Mouse (Mus musculus) mammary gland, adult 2 months (tissue): Measurements from ENCODE around the gene Gm37240. TPM values are rescaled to one million over a fixed set of nuclear protein-coding genes. Genes with fewer than 3 reads are reported as not detected.

Experiments
- polyA plus RNA-seq: library from polyadenylated mRNA; depleted of rRNA; stranded (reverse); fragments of >200 nt; gene quantifications from 2 replicates; pipeline ENCODE4 v1.2.3, GENCODE M21; 2012; ENCODE audit warnings: low replicate concordance; rRNA removed

The Gm37240 gene
- 29.8 and 76.4 TPM in 2 replicates for polyA plus RNA-seq

DNA sequence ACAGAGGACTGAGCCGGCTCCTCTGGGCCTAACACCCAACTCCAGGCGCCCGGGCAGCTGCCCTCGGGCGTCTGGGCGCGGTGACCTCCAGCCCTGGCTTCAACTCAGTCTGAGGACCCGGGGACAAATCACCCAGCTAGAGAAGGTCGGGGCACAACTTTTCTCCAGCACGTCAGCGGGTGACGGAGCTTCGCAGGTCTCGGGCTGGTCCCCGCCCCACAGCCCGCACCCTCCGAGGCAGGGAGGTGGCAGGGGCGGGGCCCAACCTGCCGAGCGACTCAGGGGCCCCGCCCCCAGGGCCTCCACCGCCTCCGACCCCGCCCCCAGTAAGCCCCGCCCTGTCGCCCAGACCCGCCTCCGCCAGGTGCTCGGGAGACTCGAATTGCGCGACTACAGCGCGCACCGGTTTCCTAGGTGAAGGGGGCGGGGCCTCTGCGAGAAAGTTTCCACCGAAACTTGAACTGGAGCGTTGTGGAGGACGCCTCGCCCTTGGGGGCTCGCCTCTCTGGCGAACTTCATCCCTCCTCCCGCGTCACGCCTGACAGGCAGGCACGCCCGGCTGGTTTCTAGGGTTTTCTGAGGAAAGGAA is at the start of gene Gm37240, which contains the start of gene Glt28d2:
Gene Gm37240 (minus strand): TSS at position 280 of the 589 bp plus-strand sequence.
Gene Glt28d2 (minus strand): TSS at position 278 of the 589 bp plus-strand sequence.

DNA sequence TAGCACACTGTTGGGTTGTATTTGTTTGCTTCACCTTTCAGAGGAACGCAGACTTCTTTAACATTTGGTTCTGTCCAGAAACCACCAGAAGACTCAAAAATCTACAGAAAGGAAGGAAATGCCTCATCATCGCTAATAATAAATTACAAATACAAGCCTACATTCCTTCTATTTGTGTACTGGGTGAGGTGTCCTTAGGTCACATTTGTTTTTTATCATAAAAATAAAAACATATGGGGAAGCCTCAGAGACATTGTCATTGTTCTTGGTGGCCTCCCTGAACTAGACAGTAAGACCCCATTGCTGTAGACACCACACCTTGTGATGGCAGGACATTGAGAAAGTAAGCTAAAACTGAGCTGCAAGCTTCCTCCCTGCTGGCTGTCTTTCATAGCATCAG is 70.1 kb downstream of the Gm37240 start, which contains the start of gene Fam160a1:
Gene Fam160a1 (minus strand): TSS at position 101 of the 400 bp plus-strand sequence.

DNA sequence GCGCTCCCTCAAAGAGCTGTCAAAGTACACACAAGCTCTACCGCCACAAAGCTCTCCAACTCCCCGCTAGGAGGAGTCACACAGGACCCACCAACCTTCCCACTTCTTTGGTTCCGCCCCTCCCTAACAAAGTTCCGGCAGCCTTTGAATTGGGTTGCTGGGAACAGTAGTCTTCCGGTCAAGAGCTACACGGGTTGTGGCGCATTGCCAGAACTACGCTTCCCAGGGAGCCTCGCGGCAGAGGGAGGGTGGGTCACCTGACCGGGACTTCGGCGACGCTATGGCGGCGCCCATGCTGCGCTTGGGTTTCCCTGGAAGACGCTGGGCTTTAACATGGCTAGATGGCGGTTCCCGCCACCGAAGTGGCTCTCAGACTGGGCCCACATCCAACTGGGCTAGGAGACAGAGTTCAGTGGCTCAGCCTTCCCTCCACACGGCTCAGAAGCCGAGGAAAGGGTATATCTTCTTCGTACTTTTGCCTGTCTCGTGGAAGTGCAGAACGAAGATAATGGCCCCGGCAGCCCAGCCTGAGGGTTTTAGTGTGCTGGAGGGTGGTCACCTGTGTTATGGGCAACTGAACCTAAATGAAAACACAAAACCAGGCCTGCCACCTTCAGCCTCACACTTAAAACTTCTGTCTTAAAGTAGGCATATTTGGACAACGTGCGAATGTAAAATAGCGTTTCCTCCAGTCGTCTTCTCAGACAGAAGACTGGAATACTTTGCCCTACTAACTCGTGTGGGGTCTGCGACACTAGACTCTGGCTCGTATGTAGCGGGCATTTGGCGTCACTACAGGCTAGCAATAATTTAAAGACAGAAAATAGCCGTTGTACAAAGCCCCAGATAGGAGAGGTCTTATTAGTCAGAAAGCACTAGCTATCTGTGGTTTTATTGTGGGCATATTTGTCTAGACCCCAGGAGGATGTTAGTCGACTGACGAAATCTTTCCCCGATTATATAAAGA is 313.2 kb downstream of the Gm37240 start, which contains the start of gene Gatb:
Gene Gatb (plus strand): TSS at position 256 of the 967 bp plus-strand sequence.

DNA sequence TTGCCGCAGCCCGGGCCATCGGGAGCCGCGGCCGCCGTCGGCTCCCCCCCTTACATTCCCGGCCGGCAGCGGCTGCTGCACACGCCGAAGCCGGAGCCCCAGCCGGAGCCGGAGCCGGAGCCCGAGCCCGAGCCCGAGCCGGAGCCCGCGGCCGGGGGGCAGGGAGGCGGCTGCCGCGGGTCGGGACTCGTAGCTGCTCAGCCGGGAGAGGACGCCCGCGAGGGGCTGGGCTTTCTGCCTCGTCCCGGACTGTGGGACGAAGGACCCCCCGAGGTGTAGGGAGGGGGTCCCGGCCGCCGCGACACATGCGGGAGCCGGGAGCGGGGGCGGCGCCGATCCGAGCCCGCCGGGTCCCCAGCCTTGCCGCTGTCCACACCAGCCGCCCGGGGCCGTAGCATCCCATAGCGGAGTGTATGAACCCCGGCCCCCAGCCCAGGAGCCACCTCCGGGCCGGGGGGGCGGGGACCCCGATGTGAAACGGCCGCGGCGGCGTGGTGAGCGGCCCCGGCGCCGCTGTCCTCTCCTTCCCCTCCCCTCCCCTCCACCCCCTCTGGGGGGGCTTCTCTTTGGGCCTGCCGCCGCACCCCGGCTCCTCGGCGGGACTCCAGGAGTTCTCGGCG is 1072.4 kb downstream of the Gm37240 start, which contains the start of gene Fbxw7:
Gene Fbxw7 (plus strand): TSS at position 507 of the 620 bp plus-strand sequence.

DNA sequence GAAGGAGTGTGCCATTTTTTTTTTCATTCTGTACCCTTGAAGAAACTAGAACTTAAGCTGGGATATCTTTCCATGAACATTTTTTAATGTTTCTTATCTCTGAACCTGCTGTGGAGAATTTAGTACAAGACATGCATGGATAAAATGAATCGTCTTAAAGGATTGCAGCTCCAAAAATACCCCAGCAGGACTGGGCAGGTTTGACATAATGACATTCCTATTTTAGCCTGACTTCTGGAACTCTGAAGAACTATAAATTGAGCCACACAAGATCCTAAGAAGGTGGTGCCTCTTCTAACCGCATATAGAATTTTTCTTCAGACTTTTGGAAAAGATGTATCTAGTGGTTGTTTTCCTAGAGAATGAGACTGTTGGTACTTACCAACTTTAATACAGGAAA is 1294.0 kb downstream of the Gm37240 start, which contains the start of gene Tigd4:
Gene Tigd4 (plus strand): TSS at position 301 of the 400 bp plus-strand sequence.

DNA sequence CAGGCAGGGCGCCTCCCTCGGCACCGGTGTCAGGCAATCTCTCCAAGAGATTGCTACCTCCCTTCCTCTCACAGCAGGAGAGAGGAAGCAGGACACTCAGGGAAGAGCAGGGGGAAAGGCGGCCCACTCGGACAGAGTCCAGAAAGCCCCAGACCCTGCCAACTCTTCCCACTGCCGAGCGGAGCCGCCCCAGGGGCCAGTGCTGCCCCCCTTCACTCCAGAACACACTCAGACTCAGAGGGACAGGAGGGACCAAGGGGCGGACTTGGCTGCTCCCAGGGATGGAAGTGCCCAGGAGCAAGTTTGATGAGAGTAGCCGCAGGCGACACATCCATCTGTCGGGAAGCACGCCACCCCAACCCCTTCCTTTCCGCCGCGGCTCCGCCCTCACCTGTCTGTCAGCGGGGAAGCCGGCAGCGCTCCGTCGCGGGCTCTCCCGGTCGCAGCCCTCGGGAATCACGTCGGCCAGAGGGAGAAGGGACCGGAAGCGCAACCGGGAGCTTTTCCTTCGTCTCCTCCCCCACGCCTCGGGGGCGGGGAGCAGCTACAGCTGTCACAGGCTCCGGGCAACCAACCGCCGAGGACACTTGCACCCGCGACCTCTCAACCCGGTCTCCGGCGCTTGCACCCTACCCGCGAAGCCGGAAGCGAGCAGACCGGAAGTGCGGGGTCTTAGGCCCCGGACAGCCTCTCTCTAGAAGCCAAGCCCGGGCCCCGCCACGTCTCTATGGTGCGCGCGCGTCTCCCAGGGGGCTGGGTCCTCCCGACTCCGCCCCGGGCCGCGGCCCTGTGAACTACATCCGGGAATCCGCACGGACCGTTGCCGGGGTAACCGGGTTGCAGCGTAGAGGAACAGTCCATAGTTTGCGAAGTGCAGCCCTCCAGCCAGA is 1305.0 kb downstream of the Gm37240 start, which contains the start of gene Arfip1:
Gene Arfip1 (minus strand): TSS at position 603 of the 890 bp plus-strand sequence.

DNA sequence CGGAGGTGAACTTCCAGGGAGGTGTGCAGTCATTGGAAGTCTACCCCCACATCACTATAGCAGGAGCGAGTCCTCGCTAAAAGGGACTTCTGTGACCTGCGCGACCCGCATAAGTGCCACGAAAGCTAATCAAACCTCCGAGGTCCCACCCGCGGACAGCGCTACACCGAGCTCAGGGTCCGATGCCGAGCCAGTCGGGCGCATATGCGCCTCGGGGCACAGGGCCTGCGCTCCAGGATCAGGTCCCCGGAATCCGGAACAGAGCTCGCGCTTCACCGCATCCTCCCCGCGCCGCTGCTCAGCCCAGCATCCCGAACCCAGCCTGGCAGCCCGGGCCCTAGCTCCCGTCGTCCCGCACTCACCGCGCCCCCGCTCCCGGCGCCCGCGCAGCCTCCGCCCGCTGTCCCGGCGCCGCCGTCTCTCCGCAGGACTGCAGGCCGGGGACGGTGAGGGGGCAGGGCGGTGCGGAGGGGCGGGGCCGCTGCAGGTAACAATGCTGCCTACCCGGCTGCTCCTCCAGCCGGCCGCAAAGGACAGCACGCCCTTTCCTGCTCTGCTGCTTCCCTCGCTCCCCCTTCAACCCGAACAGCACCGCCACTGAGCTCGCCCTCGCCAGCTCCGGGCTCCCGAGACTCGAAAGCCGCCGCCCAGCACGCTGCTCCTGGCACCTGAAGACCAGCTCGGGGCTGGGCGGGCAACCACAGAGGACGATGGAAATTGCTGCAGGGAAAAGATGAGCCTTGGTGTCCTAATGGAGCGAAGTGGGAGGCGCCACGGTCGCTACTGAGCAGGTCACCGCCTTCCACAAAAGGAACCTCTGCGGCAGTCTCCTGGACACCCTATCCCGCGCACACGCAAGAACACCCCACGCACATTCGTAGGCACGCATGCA is 1407.1 kb downstream of the Gm37240 start, which contains the start of gene Fhdc1:
Gene Fhdc1 (minus strand): TSS at position 424 of the 892 bp plus-strand sequence.

Other genes starting within 250 kb of the Gm37240 start
- 23.0 and 31.8 TPM in 2 replicates for gene Fam160a1, start 70.2 kb downstream of the Gm37240 start, polyA plus RNA-seq
- 2.9 and 4.0 TPM in 2 replicates for gene Glt28d2, start within 50 bp of the Gm37240 start, polyA plus RNA-seq
- 51.4 and 86.1 TPM in 2 replicates for gene Sh3d19, start 83.6 kb upstream of the Gm37240 start, polyA plus RNA-seq
- not detected in 2 replicates for gene Prss48, start 115.0 kb upstream of the Gm37240 start, polyA plus RNA-seq